16 mouse cellular contexts compared by ENCODE assay signal in the genomic region with DNA sequence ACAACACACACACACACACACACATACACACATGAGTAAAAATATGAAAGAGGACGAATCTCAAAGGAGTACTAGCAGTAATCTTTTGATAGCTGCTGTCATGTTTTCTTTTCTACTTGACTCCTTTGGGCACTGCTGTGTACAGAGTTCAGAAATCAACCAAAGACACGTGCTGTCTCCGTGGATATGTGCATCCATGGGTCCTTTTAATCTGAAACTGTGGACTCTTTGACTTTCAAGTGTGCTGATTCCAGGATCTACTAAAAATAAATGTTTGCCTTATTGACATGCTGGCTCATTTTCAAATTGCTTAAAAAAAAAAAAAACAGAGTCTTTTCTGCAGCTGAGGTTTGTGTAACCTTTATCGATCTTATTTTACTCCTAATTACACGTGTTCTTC.
"Had no signal": no experiment of that assay in that cellular context is flagged by ENCODE, and none has a peak within 500 bp of the region (broad histone marks: within the 10 kb centered on the region; RNA-seq: fewer than 3 reads in every experiment).

No protein-coding gene starts in this region.

- DNase-seq: retina, postnatal 1 day; right cerebral cortex, adult 18-20 months; right cerebral cortex, postnatal 14 days; right cerebral cortex, postnatal 25 days; right cerebral cortex, postnatal 4 days; spleen, adult 18-20 months; thymus, adult 18-20 months; thymus, adult 2 months; thymus, postnatal 14 days; thymus, postnatal 25 days; thymus, postnatal 36 days; thymus, postnatal 4 days had no signal

- H3K9ac ChIP-seq: neural tube, embryonic 13.5 days; neural tube, embryonic 15.5 days; stomach, embryonic 15.5 days had no signal

- H3K4me2 ChIP-seq: neural tube, embryonic 13.5 days; neural tube, embryonic 15.5 days; stomach, embryonic 15.5 days had no signal

- H3K27me3 ChIP-seq: neural tube, embryonic 13.5 days; neural tube, embryonic 15.5 days; stomach, embryonic 15.5 days had no signal

- H3K36me3 ChIP-seq: neural tube, embryonic 13.5 days; neural tube, embryonic 15.5 days; stomach, embryonic 15.5 days had no signal

- H3K27ac ChIP-seq: neural tube, embryonic 13.5 days; neural tube, embryonic 15.5 days; stomach, embryonic 15.5 days; stomach, postnatal 0 days had no signal

- H3K4me1 ChIP-seq: neural tube, embryonic 13.5 days; neural tube, embryonic 15.5 days; stomach, embryonic 15.5 days had no signal

- H3K4me3 ChIP-seq: neural tube, embryonic 13.5 days; neural tube, embryonic 15.5 days; stomach, embryonic 15.5 days had no signal

- H3K9me3 ChIP-seq: neural tube, embryonic 13.5 days; neural tube, embryonic 15.5 days; stomach, embryonic 15.5 days had no signal
